Mouse (Mus musculus) forebrain, embryonic 14.5 days (tissue): ENCODE measurements around the gene Slc22a15. TPM values are rescaled to one million over a fixed set of nuclear protein-coding genes. Genes with fewer than 3 reads are reported as not detected.
A peak's percentile ranks its signal among the peaks of the same experiment; 100 is the strongest.

ENCODE experiments used
- ATAC-seq: fragments of 200-750 bp; cut with Nextera tagmentation; 2 replicates; pipeline ENCODE4 v1.8.0; 2017; ENCODE audit warnings: mild to moderate bottlenecking, moderate library complexity
- DNase-seq: peaks from one replicate; pipeline ENCODE4 v3.0.0-alpha.2; 2015; ENCODE audit warnings: low spot score
- H3K27ac ChIP-seq: fragments of 300-500 bp; sonication (generic); 2 replicates; pipeline ENCODE4 v1.5.1; 2014; ENCODE audit warnings: low read depth, mild to moderate bottlenecking, control low read depth, low read length, moderate library complexity
- H3K27me3 ChIP-seq: fragments of 300-500 bp; sonication (generic); replicated peaks from 2 replicates; pipeline ENCODE4 v1.6.1; 2014; ENCODE audit warnings: low read length, control low read depth, mixed read lengths; ENCODE audit not compliant: control insufficient read depth, insufficient read depth
- H3K36me3 ChIP-seq: fragments of 300-500 bp; sonication (generic); 2 replicates; pipeline ENCODE4 v1.6.1; 2014; ENCODE audit warnings: low read length, control low read depth; ENCODE audit not compliant: control insufficient read depth, insufficient read depth
- H3K4me1 ChIP-seq: fragments of 300-500 bp; sonication (generic); 2 replicates; pipeline ENCODE4 v1.6.1; 2014; ENCODE audit warnings: antibody characterized with exemption, low read length, control low read depth; ENCODE audit not compliant: control insufficient read depth, insufficient read depth
- H3K4me2 ChIP-seq: fragments of 300-500 bp; sonication (generic); 2 replicates; pipeline ENCODE4 v1.6.1; 2014; ENCODE audit warnings: mild to moderate bottlenecking, control low read depth, low read length
- H3K4me3 ChIP-seq: fragments of 300-500 bp; sonication (generic); 2 replicates; pipeline ENCODE4 v1.5.1; 2014; ENCODE audit warnings: low read depth, low read length, control low read depth
- H3K9ac ChIP-seq: fragments of 300-500 bp; sonication (generic); 2 replicates; pipeline ENCODE4 v1.6.1; 2014; ENCODE audit warnings: mild to moderate bottlenecking, low read length, control low read depth, moderate library complexity
- H3K9me3 ChIP-seq: fragments of 300-500 bp; sonication (generic); replicated peaks from 2 replicates; pipeline ENCODE4 v1.6.1; 2016; ENCODE audit warnings: low read length, control low read depth, mixed read lengths; ENCODE audit not compliant: control insufficient read depth
- WGBS: fragments of 180-500 bp; shearing (Covaris S2); extraction: QIAGEN DNeasy Blood & Tissue Kit; methylation state at CpG from one replicate; pipeline ENCODE4 v1.1.7; 2014; 5-methylcytosine and 5-hydroxymethylcytosine counted together
- polyA plus RNA-seq: library from polyadenylated mRNA; unstranded; fragments of >200 nt; fragmentation: Nextera tagmentation; extraction: Ambion mirVana; gene quantifications from 2 replicates; pipeline ENCODE4 v1.2.1, GENCODE M21; 2014

Slc22a15 gene
- polyA plus RNA-seq, 1 experiment from 2014 or later, result 4.0 TPM

GRCm38 (mm10) chr3:101948572-101948971 is 24.3 kb upstream of the Slc22a15 start:
- no peak overlapping the region for H3K9ac ChIP-seq
- no peak for ATAC-seq
- no peak overlapping the region for H3K4me2 ChIP-seq
- H3K4me1 ChIP-seq, result peaks cover 8% of the 10 kb centered on the region
- 85% methylated on average over 3 of the region's 3 CpGs for WGBS
- no peak overlapping the region for H3K4me3 ChIP-seq
- no peaks in the 10 kb centered on the region for H3K36me3 ChIP-seq
- H3K27me3 ChIP-seq, result no peaks in the 10 kb centered on the region
- no peak overlapping the region for H3K27ac ChIP-seq
- H3K9me3 ChIP-seq, result no peaks in the 10 kb centered on the region
- DNase-seq, result no peak

GRCm38 (mm10) chr3:101947250-101947649 is 23.0 kb upstream of the Slc22a15 start:
- Histone ChIP-seq H3K4me1 (no peaks in the 10 kb centered on the region), H3K4me3 (no peak overlapping the region), H3K9me3 (no peaks in the 10 kb centered on the region), H3K27me3 (no peaks in the 10 kb centered on the region), H3K9ac (no peak overlapping the region), H3K4me2 (no peak overlapping the region), H3K36me3 (no peaks in the 10 kb centered on the region), H3K27ac (no peak overlapping the region)
- ATAC-seq, result no peak
- DNase-seq, result no peak
- WGBS, result 83% methylated on average over 4 of the region's 4 CpGs

GRCm38 (mm10) chr3:101945257-101945656 is 21.0 kb upstream of the Slc22a15 start:
- no peaks in the 10 kb centered on the region for H3K4me1 ChIP-seq
- no peak overlapping the region for H3K4me3 ChIP-seq
- H3K9me3 ChIP-seq, result no peaks in the 10 kb centered on the region
- H3K27ac ChIP-seq, result no peak overlapping the region
- H3K9ac ChIP-seq, result no peak overlapping the region
- ATAC-seq, result no peak
- H3K36me3 ChIP-seq, result no peaks in the 10 kb centered on the region
- WGBS, result 63% methylated on average over 5 of the region's 5 CpGs
- DNase-seq, result no peak
- no peaks in the 10 kb centered on the region for H3K27me3 ChIP-seq
- no peak overlapping the region for H3K4me2 ChIP-seq

- Histone ChIP-seq H3K9me3 (no peaks in the 10 kb centered on the region), H3K4me3 (no peak overlapping the region), H3K27ac (no peak overlapping the region), H3K4me2 (no peak overlapping the region), H3K4me1 (no peaks in the 10 kb centered on the region), H3K36me3 (no peaks in the 10 kb centered on the region), H3K27me3 (no peaks in the 10 kb centered on the region), H3K9ac (no peak overlapping the region)
- ATAC-seq (no peak), DNase-seq (no peak)
- 85% methylated on average over 4 of the region's 4 CpGs for WGBS
Observed at GRCm38 (mm10) chr3:101940418-101940817, 16.2 kb upstream of the Slc22a15 start.

GRCm38 (mm10) chr3:101939865-101940264 is 15.6 kb upstream of the Slc22a15 start:
- no peaks in the 10 kb centered on the region for H3K9me3 ChIP-seq
- no peaks in the 10 kb centered on the region for H3K36me3 ChIP-seq
- DNase-seq, result no peak
- no peak for ATAC-seq
- H3K4me2 ChIP-seq, result no peak overlapping the region
- no peak overlapping the region for H3K27ac ChIP-seq
- no peak overlapping the region for H3K9ac ChIP-seq
- no peaks in the 10 kb centered on the region for H3K4me1 ChIP-seq
- 92% methylated on average over 3 of the region's 3 CpGs for WGBS
- H3K27me3 ChIP-seq, result no peaks in the 10 kb centered on the region
- no peak overlapping the region for H3K4me3 ChIP-seq

GRCm38 (mm10) chr3:101939152-101939551 is 14.9 kb upstream of the Slc22a15 start:
- Histone ChIP-seq H3K27ac (no peak overlapping the region), H3K9ac (no peak overlapping the region), H3K4me1 (no peaks in the 10 kb centered on the region), H3K36me3 (no peaks in the 10 kb centered on the region), H3K4me2 (no peak overlapping the region), H3K27me3 (no peaks in the 10 kb centered on the region), H3K9me3 (no peaks in the 10 kb centered on the region), H3K4me3 (no peak overlapping the region)
- no peak for DNase-seq
- no peak for ATAC-seq
- WGBS, result 75% methylated on average over 7 of the region's 7 CpGs

- Histone ChIP-seq H3K27ac (no peak overlapping the region), H3K36me3 (no peaks in the 10 kb centered on the region), H3K9me3 (no peaks in the 10 kb centered on the region), H3K4me1 (no peaks in the 10 kb centered on the region), H3K9ac (no peak overlapping the region), H3K4me2 (no peak overlapping the region), H3K4me3 (no peak overlapping the region), H3K27me3 (no peaks in the 10 kb centered on the region)
- 50% methylated on average over 3 of the region's 3 CpGs for WGBS
- DNase-seq, result no peak
- no peak for ATAC-seq
Observed at GRCm38 (mm10) chr3:101936369-101936768, 12.1 kb upstream of the Slc22a15 start.

GRCm38 (mm10) chr3:101933820-101934219 is 9.6 kb upstream of the Slc22a15 start:
- Histone ChIP-seq H3K4me2 (no peak overlapping the region), H3K4me1 (peaks cover 4% of the 10 kb centered on the region; the same call in 1 of the 2 replicates), H3K9ac (no peak overlapping the region), H3K9me3 (no peaks in the 10 kb centered on the region), H3K36me3 (no peaks in the 10 kb centered on the region), H3K4me3 (no peak overlapping the region), H3K27ac (no peak overlapping the region), H3K27me3 (no peaks in the 10 kb centered on the region)
- DNase-seq (no peak), ATAC-seq (no peak)
- WGBS, result 98% methylated on average over 2 of the region's 2 CpGs

- WGBS, result 29% methylated on average over 4 of the region's 4 CpGs
- no peak overlapping the region for H3K27ac ChIP-seq
- H3K4me2 ChIP-seq, result no peak overlapping the region
- no peaks in the 10 kb centered on the region for H3K36me3 ChIP-seq
- H3K9ac ChIP-seq, result no peak overlapping the region
- peaks cover 10% of the 10 kb centered on the region; the same call in 1 of the 2 replicates for H3K4me1 ChIP-seq
- H3K4me3 ChIP-seq, result no peak overlapping the region
- no peaks in the 10 kb centered on the region for H3K9me3 ChIP-seq
- H3K27me3 ChIP-seq, result no peaks in the 10 kb centered on the region
- ATAC-seq (peak; percentile 47), DNase-seq (peak; percentile 65)
Observed at GRCm38 (mm10) chr3:101929105-101929876, 5.0 kb upstream of the Slc22a15 start.
